Mouse (Mus musculus) ovary, postnatal 36 days (tissue): Measurements from ENCODE around the gene Xxylt1.

Experiments
- DNase-seq: peaks from one replicate; pipeline ENCODE4 v3.0.0; 2022; ENCODE audit warnings: low spot score, mixed read lengths

Xxylt1 gene

DNA sequence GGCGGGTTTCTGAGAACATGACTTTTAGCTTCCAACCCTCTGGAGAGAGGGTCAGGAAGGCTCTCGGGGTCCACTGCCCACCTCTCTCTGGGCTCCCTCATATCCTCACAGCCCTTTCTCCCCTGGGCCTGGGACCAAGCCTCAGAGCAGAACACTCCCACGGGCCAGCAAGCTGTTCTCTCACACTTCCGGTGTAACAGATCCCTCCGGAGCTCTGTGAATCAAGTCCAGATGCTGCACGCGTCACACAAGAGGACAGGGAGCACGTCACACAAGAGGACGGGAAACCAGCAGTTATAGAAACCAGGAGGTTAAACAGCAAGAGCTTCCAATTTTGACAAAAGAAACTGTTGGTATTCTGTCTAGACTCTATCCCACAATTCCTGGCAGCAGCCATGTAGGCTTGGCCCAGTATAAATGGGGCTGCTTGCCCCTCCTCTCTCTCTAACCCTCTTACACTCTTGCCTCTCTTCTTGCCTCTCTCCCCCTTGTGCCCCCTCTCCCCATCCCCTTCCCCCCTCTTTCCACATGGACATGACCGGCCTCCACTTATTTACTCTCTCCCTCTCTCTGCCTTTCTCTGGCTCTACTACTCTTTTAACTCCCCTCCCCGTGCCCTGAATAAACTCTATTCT lies 19.9 kb downstream of the Xxylt1 start:
- DNase-seq = no peak

GRCm38 (mm10) chr16:31060714-31061113 lies 20.5 kb downstream of the Xxylt1 start:
- DNase-seq = no peak

DNA sequence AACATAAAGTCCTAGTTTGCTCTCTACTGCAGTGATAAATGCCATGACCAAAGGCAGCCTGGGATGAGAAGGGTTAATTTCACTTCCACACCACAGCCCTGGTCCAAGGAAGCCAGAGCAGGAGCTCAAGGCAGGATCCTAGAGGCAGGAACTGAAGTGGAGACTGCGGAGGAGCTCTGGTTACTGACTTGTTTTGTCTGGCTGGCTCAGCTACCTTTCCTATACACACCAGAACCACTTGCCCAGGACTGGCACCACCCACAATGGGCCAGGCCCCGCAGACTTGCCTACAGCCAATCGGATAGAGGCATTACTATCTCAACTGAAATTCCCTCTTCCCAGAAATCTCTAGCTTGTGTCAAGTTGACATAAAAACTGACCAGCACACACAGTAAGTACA lies 21.0 kb downstream of the Xxylt1 start:
- DNase-seq = no peak

DNA sequence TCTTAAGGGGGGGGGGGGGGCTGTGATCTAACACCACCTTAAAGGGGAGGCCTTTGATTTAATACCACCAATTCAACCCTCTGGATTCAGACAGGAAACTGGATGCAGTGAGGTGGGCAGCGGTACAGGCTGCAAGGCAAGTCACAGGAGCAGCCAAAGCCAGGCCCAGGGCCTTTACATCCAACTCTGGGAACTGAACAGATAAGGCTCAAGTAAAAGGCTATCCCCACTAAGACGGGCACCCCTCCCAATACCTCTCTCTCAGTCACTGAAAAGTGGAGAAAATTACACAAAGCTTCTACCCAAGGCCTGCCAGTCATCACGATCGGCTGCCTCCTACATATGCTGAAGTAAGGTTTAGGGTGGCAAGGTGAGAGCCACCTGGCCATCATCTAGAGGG lies 21.5 kb downstream of the Xxylt1 start:
- DNase-seq = no peak

DNA sequence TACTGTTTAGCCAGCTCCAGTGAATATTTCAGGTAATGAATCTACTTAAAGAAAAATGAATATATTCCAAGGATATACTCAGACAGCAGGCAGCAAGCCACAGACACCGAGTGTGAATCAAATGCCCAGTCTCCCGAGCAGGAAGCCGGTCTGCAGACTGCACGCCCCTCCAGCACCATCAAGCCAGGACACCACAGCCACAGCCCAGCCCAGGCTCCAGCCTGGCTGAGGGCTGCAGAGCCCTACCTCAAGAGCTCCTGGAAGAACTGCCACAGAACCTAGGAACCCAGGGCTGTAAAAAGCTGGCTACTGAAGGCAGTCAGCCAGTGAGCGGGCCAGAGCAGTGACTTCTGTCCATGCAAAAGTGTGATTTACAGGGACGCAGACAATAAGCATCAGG lies 28.4 kb downstream of the Xxylt1 start:
- no peak for DNase-seq

- no peak for DNase-seq
These were observed 29.0 kb downstream of the Xxylt1 start for GRCm38 (mm10) chr16:31052177-31052726.

DNA sequence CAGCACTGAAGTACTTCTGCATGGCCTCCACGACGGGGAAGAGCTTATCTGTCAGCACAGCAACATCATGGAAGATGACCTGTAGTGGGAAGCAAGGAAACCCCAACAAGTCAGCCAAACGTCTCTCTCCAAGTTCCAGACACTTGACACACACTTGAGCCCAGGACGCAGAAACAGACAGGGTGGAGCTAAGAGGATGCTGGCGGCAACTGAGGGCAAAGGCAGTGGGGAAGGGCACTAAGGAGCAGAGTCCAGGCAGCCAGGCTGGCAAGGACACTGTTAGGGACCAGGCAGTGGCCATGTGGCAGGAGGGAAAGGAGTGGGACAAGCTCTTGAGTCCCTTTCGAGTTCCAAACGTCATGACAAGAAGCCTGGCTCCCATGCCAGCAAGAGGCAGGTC lies 30.5 kb downstream of the Xxylt1 start:
- no peak for DNase-seq

DNA sequence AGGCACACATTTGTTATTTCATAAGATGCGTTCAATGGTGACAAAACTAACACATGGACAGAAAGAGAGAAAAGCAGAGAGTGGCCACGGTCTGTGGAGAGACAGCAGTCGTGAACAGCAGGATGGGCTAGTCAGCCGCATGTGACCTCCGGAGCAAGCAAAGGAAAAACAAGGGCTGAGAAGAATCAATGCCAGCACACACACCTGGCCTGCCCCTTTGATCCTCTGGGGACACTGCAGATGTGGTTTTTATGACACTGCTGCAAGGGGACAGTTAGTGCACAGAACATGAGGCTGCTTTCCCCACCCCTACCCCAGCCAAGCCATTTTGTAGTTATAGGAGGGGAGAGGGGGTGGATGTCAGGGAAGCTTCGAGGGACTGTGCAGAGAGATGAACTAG lies 33.0 kb downstream of the Xxylt1 start:
- no peak for DNase-seq

GRCm38 (mm10) chr16:31047186-31047898 lies 33.9 kb downstream of the Xxylt1 start:
- DNase-seq = no peak

GRCm38 (mm10) chr16:31046217-31046659 lies 35.0 kb downstream of the Xxylt1 start:
- DNase-seq = peak; percentile 44

- no peak for DNase-seq
These were observed 36.0 kb downstream of the Xxylt1 start for GRCm38 (mm10) chr16:31045211-31045610.

GRCm38 (mm10) chr16:31043136-31043535 lies 38.1 kb downstream of the Xxylt1 start:
- no peak for DNase-seq

DNA sequence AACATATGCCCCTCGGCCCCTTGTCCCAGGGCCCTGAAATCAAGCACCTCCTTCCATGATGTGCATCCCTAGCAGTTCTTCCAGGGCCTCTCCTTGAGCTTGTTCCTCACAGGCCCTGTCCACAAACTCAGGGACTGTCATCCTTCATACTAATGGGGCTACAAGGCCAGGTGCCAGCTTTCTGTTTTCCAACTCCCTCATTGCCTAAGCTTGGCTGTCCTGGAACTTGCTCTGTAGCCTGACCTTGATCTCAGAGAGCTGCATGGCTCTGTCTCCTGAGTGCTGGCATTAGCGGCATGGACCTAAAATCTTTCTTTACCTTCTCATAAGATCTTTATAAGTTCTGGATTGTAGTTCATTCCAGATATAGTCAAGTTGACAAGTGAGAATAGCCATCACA lies 39.7 kb downstream of the Xxylt1 start:
- no peak for DNase-seq

- DNase-seq = no peak
These were observed 41.3 kb downstream of the Xxylt1 start for GRCm38 (mm10) chr16:31039803-31040459.

DNA sequence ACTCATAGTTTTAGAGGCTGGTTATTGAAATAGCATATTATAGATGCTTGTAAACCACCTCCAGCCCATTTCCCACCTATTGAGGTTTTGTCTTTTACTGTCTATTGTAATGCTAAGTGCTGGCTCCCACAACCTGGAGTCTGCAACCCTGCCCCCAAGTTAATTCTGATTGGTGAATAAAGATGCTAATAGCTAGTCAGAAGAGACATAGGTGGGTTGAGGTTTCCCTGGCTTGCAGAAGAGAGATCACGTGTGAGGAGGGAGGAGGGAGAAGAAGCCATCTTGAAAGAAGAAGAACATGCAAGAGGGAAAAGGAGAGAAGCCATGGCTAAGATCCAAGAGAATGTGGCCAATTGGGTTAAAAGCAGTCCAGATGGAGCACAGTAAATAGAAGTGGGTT lies 43.8 kb downstream of the Xxylt1 start:
- no peak for DNase-seq

GRCm38 (mm10) chr16:31035651-31036245 lies 45.5 kb downstream of the Xxylt1 start:
- DNase-seq = no peak

DNA sequence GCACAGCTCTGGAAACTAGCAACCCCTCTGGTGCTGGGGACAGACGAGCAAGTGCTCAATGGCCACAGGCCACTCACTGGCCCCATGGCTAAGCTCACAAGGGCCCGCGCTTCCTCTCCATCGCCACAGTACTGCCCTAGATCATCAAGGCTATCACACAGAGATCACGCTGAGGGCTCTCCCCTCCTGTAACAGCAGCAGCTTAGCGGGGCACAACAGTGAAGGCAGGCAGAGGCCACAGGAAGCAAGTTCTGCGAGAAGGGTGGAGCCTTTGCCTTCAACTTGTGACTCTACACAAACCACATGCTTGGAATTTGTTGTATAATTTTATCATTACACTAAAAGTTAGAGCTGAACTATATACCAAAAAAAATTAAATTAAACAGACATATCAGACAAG lies 46.0 kb downstream of the Xxylt1 start:
- DNase-seq = no peak

DNA sequence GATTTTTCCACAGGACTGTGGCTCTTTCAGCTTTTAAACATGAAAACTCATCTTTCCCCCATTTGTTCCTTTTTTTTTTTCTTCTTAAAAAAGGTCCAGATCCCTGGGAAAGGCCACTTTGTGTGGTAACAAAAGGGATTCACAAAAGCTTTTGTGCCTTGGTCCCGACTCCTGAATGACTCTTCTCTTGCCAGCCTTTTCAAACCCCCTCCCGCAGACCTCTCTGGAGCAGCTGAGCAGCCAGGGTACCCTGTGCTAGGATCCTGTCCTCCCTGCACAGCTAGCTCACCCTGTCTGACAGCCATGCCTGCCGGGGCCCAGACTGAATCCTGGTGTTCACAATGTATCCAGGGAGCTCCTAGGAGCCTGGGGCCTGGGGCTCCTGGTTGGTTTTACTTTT lies 47.2 kb downstream of the Xxylt1 start:
- no peak for DNase-seq

GRCm38 (mm10) chr16:31029739-31030485 lies 51.3 kb downstream of the Xxylt1 start:
- no peak for DNase-seq

GRCm38 (mm10) chr16:31027675-31028074 lies 53.6 kb downstream of the Xxylt1 start:
- no peak for DNase-seq

DNA sequence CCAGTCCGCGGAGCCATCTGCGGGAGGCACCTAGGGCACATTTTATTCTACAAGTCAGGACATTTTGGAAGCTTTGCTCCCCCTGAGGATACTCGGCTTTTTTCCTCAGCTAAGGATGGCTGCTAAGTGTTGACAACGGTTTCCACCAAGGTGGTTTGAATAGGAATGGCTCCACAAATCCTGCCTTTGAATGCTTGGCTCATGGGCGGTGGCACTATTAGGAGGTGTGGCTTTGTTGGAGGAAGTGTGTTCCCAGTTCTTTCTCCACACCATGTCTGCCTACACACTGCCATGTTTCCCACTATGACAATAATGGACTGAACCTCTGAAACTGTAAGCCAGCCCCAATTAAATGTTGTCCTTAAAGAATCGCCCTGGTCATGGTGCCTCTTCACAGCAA lies 55.7 kb downstream of the Xxylt1 start:
- DNase-seq = no peak

GRCm38 (mm10) chr16:31024997-31025396 lies 56.2 kb downstream of the Xxylt1 start:
- DNase-seq = no peak
